Mouse (Mus musculus): ENCODE results near the gene Ksr2. TPM values are rescaled to one million over a fixed set of nuclear protein-coding genes. Genes with fewer than 3 reads are reported as not detected.

Gene Ksr2
- total and polyA plus RNA-seq, 3 experiments, result 0.36 to 1.3 (median 1.2) TPM

DNA sequence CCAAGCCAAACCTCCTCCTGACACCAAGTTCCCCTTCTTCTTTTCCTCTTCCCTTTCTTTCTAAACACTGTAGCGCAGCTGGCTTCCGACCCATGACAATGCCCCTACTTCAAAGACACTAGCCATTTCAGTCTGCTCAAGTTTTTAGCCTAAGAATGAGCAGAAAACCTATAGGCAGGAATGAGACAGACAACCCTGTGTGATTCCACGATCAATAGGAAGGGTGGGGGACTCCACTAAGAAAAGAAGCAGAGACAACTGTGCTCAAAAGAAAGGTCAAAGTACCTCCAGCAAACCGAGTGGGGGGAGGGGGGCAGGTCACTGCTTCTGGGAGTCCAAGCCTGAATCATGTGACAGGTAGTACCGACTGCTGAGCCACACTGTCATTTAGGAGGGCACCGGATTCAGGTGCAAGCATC lies 17.2 kb upstream of the Ksr2 start:
- Histone ChIP-seq H3K9me3 (replicated peaks; ENCODE audit: low read length) (peaks cover 26% of the 10 kb centered on the region), H3K79me2 (replicated peaks; ENCODE audit: control insufficient read depth, extremely low read depth, insufficient read depth, poor library complexity, severe bottlenecking) (no peaks in the 10 kb centered on the region), H3K4me3 (replicated peaks in 1 of 3; ENCODE audit: low read depth in 2 of 3, low read length in 2 of 3, poor library complexity in 1 of 3) (no peak overlapping the region), H3K27me3 (replicated peaks) (no peaks in the 10 kb centered on the region), H3K4me2 (ENCODE audit: insufficient read depth, low read depth, poor library complexity, severe bottlenecking) (no peak overlapping the region), H3K4me1 (ENCODE audit: control insufficient read depth in 1 of 2, insufficient read depth in 2 of 2) (peaks cover 13 to 26% of the 10 kb centered on the region in 2 experiments), H3K9ac (ENCODE audit: insufficient read depth, low read depth) (no peak overlapping the region), H3K27ac (ENCODE audit: insufficient read depth, low read depth) (no peak overlapping the region), H3K36me3 (replicated peaks in 1 of 2; ENCODE audit: control insufficient read depth in 1 of 2, insufficient read depth in 1 of 2, low read length in 1 of 2) (no peaks in the 10 kb centered on the region)
- DNase-seq (ENCODE audit: extremely low read depth), result no peak
- peak; percentile 65; the same call in 1 of the 2 replicates for TF ChIP-seq CHD2 (IDR thresholded peaks at IDR 0.05; ENCODE audit: low read length)
- no peak for TF ChIP-seq POLR2AphosphoS2 (IDR thresholded peaks at IDR 0.05; ENCODE audit: low read depth, low read length)
- TF ChIP-seq USF1 (IDR thresholded peaks at IDR 0.05; ENCODE audit: low read depth, low read length), result peak; percentile 53
- TF ChIP-seq E2F4 (IDR thresholded peaks at IDR 0.05; ENCODE audit: insufficient replicate concordance, low read depth, low read length), result no peak
- TF ChIP-seq IRF4 (IDR thresholded peaks at IDR 0.05; ENCODE audit: low read depth, low read length), result 0 out of 2 replicates have a peak, but pooled peaks have one; percentile 25
- in situ Hi-C loops (cut with MboI; ENCODE audit: low pct_ligation_motif_present, low pct_unique_long_range_greater_than_20kb, low sequenced_read_pairs), result no loop called here
- dilution Hi-C loops (cut with MboI; ENCODE audit: extremely low pct_ligation_motif_present, extremely low pct_unique_long_range_greater_than_20kb, low sequenced_read_pairs), result no loop called here

DNA sequence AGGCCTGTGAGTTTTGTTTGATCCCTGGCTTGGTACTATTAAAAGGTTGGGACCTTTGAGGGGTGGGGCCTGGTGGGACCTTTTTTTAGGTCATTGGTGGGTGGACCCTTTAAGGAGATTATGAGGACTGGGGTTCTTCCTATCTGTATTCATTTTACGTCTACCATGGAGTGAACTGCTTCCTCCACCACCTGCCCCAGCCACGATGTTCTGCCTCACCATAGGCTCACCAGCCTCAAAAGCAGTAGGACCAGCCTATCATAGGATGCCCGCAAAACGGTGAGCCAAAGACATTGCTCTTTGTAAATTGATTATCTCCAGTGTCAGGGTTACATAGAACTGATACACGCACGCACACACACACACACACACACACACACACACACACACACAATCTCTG lies 16.4 kb upstream of the Ksr2 start:
- Histone ChIP-seq H3K4me3 (replicated peaks in 1 of 3; ENCODE audit: low read depth in 2 of 3, low read length in 2 of 3, poor library complexity in 1 of 3) (no peak overlapping the region), H3K4me2 (ENCODE audit: insufficient read depth, low read depth, poor library complexity, severe bottlenecking) (no peak overlapping the region), H3K36me3 (replicated peaks in 1 of 2; ENCODE audit: control insufficient read depth in 1 of 2, insufficient read depth in 1 of 2, low read length in 1 of 2) (no peaks in the 10 kb centered on the region), H3K9ac (ENCODE audit: insufficient read depth, low read depth) (no peak overlapping the region), H3K27ac (ENCODE audit: insufficient read depth, low read depth) (no peak overlapping the region), H3K9me3 (replicated peaks; ENCODE audit: low read length) (peaks cover 19% of the 10 kb centered on the region), H3K27me3 (replicated peaks) (no peaks in the 10 kb centered on the region), H3K79me2 (replicated peaks; ENCODE audit: control insufficient read depth, extremely low read depth, insufficient read depth, poor library complexity, severe bottlenecking) (no peaks in the 10 kb centered on the region), H3K4me1 (ENCODE audit: control insufficient read depth in 1 of 2, insufficient read depth in 2 of 2) (peaks cover 13 to 26% of the 10 kb centered on the region in 2 experiments)
- in situ Hi-C loops (cut with MboI; ENCODE audit: low pct_ligation_motif_present, low pct_unique_long_range_greater_than_20kb, low sequenced_read_pairs), result no loop called here
- dilution Hi-C loops (cut with MboI; ENCODE audit: extremely low pct_ligation_motif_present, extremely low pct_unique_long_range_greater_than_20kb, low sequenced_read_pairs), result no loop called here
- no peak for DNase-seq (ENCODE audit: extremely low read depth)
- TF ChIP-seq TCF12 (IDR thresholded peaks at IDR 0.05; ENCODE audit: low read depth, low read length) (no peak), RCOR1 (conservative IDR thresholded peaks at IDR 0.05; ENCODE audit: low read depth, low read length) (no peak), ZKSCAN1 (IDR thresholded peaks at IDR 0.05; ENCODE audit: borderline replicate concordance, low read depth, low read length) (no peak), HCFC1 (IDR thresholded peaks at IDR 0.05; ENCODE audit: low read depth, low read length) (no peak), SIN3A (IDR thresholded peaks at IDR 0.05; ENCODE audit: low read length) (no peak), CTCF (conservative IDR thresholded peaks at IDR 0.05 in 1 of 2, IDR thresholded peaks at IDR 0.05 in 1 of 2; ENCODE audit: low read depth in 2 of 2, low read length in 2 of 2) (no peak), GABPA (IDR thresholded peaks at IDR 0.05; ENCODE audit: insufficient replicate concordance, low read depth, low read length) (no peak), KAT2A (IDR thresholded peaks at IDR 0.05; ENCODE audit: insufficient replicate concordance, low read length) (no peak), NELFE (IDR thresholded peaks at IDR 0.05; ENCODE audit: low read depth, low read length) (no peak), USF2 (conservative IDR thresholded peaks at IDR 0.05; ENCODE audit: low read depth, low read length) (no peak), ZMIZ1 (IDR thresholded peaks at IDR 0.05; ENCODE audit: low read depth, low read length) (no peak), BHLHE40 (IDR thresholded peaks at IDR 0.05; ENCODE audit: low read depth, low read length) (no peak)
